Mouse (Mus musculus) liver (tissue): ENCODE results near the gene Ewsr1.

ENCODE experiments used
- DNase-seq: peaks from one replicate; pipeline ENCODE4 v3.0.0-alpha.2; 2020; ENCODE audit warnings: mixed read lengths

Gene Ewsr1

GRCm38 (mm10) chr11:5057064-5057463, 42.0 kb downstream of the Ewsr1 start:
- no peak for DNase-seq

GRCm38 (mm10) chr11:5055945-5056938, 42.8 kb downstream of the Ewsr1 start:
- DNase-seq = no peak

DNA sequence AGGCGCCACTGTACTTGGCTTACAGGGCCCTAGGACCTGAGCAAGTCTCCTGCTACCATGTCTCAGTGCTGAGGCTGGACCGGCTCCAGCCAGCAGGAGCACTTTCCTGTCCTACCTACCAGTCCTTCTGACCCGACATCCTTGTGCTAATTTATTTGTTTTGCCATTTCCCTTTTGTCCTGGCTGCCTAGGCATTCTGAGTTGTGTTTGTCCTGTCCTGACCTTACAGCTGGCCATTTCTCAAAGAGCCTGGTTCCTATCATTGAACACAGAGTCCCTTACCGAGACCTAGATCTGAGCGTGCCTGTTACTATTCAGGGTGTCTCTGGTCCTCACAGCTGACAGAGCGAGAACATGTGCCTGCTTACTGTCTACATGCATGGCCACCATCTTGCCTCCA, 44.2 kb downstream of the Ewsr1 start:
- DNase-seq = no peak

DNA sequence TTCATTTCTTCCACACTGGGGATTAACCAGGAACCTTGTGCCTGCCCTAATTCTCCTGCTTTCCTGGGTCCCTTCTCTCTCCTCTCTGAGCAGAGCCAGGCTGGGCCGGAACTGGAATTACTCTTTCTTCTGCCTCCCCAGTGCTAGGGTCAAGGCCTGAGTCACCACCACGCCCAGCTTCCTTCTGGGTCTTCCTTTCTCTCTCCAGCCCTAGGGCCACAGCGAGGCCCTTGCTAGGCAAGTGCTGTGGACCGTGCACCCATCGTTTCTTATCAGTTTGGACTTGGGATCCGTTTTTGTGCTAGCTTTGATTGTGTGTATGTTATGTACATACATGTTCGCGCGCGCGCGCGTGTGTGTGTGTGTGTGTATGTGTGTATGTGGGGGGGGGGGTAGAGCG, 44.9 kb downstream of the Ewsr1 start:
- DNase-seq = no peak

DNA sequence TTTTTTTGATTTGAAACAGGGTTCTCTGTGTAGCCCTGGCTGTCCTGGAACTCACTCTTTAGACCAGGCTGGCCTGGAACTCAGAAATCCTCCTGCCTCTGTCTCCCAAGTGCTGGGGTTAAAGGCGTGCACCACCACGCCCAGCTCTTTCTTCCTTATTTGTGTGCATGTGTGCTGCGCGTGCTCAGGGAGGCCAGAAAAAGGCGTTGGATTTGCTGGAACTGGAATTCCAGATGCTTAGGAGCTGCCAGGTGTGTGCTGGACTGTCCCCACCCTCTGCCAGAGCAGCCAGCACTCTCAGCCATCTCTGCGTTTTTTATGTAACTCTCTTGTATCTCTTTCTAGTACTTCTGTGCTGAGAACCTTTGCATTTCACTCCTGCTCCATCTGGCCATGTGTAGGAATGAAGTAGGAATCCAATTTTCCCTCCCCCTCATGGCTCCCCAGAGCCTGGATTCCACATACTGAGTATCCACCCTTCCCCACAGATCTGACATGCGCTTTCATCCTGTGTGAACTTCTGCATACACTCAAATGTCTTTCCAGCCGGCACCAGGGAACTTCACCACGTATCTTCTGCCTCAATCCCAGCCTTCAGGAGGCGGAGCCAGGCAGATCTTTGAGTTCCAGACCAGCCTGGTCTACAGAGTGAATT, 46.7 kb downstream of the Ewsr1 start:
- DNase-seq = no peak

DNA sequence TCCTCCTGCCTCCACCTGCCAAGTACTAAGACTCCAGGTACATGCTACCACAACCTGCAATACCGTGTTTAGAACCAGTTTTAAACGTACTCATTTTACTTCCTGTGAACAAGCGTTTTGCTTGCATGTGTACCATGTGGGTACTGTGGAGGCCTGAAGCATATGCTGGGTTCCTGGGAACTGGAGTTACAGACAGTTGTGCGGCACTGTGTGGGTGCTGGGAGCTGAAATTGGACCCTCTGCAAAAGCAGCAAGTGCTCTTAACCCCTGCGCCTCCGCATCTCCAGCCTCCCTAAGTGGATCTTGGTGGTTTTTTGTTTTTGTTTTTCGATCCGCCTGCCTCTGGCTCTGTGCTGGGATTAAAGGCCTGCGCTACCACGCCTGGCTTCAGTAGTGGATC, 47.4 kb downstream of the Ewsr1 start:
- DNase-seq = no peak

GRCm38 (mm10) chr11:5046321-5046926, 52.6 kb downstream of the Ewsr1 start:
- no peak for DNase-seq

DNA sequence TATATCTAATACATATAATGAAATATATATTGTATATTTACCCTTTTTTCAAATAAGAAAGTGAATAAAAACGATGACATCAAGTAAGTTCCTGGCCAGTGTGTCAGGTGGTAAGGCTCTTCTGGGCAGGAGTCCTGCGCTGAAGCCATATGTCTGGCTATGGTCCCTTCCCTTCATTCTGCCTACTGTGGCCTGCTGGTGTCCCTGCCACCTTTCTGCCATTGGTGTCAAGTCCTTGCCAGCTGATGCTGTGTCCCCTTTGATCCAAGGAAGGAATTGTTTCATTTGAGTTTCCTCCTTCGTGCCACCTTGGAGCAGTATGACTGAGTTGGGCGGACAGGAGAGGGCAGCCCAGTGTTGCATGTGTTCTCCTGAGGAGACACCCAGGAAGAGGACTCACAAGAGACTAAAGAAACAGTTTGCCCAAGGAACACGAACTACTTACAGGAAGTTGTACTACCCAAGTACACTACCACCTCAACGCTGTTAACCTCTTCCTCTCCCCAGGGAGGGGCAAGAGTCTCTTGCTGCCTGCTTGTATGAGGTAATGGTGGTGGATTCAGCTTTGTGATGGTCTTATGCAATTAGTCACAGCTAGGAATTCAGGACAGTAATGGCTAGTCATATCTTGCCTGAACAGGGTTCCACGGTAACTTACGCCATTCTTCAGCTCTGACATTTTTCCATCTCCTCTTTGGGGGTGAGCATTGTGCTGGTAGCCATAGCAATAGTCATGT, 56.3 kb downstream of the Ewsr1 start:
- no peak for DNase-seq

- DNase-seq = no peak
Measured at GRCm38 (mm10) chr11:5041144-5041780, 57.8 kb downstream of the Ewsr1 start.

DNA sequence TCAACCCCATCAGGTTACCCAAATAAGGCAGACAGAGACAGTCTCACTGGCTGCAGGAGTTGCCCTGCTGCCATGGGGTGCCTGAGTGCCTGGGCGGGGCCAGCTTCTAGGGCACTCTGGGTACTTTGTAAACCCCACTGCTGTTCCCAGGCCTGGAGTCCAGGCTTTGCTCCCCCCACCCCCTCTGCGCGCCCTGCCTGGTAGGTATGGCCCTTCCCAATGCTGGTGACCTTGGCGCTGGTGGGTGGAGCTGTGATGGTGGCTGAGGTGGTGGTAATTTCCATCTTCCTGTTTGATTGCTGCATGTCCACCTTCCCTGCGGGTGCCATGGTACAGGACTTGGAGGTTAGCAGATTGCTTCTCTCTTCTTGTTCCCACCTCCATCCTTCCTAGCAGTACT, 58.5 kb downstream of the Ewsr1 start:
- DNase-seq = no peak

DNA sequence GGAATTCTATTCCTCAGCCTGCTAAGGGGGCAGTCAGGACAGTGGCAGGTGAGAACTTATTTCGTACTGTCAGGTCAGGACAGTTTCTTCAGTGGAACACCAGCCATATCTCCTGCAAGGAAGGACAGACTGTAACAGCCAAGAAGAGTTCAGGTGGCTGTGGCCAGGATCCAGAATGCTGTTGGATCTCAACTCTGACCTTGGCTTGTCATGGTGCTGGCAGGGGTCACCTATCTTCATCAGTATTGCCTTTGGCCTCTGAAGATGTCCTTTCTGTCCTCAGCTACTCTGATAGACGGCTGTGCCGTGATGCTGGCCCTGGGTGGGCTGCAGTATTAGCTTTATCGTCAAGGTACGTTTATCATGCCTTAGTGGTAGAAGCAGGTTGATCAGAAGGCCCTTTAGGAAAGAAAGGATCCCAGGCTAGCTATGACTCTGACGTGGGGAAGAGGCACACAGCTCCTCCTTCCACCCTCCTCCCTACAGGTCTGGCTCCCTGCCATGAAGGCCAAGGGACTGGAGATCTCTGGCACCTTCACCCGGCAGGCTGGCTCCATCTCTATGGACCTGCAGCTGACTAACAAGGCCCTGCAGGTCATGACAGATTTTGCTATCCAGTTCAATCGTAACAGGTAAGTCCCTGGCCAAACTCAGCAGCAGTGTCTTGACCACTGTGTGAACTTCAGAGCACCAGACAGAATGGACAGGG, 61.8 kb downstream of the Ewsr1 start:
- DNase-seq = no peak

- DNase-seq = no peak
Measured at GRCm38 (mm10) chr11:5035421-5035820, 63.6 kb downstream of the Ewsr1 start.

DNA sequence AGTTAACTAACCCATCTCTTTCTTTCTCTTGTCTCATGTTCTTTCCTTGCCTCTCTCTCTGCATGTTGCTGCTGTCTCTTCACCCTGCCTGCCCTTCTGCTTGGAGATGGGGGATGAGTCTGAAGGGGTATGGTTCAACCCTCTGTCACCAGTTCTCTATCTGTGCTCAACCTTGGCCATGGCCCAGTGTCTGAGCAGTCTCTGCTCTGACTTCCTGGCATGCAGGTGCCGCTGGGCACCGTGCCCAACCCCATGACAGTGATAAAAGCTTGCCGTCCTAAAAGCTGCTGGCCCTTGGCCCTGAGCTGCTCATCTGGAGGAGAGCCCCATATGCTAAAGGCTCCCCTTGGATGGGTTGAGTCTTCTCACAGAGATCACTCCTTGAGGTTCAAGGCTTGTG, 65.9 kb downstream of the Ewsr1 start:
- no peak for DNase-seq

DNA sequence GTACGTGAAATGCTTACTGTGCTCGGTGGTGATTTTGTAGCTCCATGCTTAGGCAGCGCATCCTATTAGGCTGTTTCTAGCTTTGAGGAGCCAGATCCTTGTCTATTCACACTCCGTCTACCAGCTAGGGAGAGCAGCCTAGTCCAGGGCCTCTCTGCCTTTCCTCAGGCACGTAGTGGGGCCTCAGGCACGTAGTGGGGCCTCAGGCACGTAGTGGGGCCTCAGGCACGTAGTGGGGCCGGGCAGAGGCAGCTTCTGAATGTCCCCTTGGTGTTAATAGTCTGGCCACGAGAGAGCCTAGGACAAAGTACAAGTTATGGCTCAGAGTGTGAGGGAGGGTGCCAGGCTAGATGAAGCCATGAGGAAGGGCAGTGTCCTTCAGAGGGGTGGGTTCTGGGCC, 66.4 kb downstream of the Ewsr1 start:
- DNase-seq = no peak

DNA sequence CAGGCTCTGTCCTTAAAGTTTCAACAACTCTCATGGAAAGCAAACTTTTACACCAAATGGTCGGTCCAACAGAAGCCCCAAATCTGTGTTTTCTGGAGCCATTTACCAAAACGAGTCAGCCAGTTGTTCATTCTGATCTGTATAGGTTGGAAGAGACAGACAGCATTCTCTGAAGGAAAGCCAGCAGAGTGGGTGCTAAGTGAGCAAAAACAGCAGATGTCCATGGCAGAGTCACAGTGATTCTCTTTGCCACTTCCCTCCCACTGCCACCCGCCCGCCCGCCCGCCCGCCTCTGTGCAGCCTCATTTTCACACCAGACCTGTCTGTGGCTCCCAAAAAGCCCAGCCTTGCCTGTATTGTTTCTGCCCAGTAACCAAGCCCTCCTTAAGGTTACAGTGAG, 70.8 kb downstream of the Ewsr1 start:
- no peak for DNase-seq

DNA sequence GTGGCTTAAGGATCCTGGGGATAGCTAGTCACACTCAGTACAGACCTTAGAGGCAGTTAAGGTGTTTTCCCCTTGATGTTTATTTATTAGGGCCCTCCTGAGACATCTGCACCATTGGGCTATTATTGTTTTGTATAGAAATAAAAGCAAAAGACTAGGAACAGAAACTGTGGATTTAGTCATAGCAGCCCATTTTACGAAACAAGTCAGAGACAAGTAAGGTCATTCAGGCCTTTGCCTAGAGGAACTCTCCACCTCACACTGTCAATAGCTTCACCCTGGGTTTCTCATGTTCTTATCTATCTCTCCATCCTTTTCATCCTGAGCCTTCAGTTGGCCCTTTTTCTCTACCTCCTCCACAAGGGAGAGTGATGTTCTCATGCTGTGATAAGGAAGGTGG, 74.0 kb downstream of the Ewsr1 start:
- no peak for DNase-seq
